Mouse (Mus musculus): ENCODE measurements around the gene Olfr585.
A peak's percentile ranks its signal among the peaks of the same experiment; 100 is the strongest.

The Olfr585 gene

DNA sequence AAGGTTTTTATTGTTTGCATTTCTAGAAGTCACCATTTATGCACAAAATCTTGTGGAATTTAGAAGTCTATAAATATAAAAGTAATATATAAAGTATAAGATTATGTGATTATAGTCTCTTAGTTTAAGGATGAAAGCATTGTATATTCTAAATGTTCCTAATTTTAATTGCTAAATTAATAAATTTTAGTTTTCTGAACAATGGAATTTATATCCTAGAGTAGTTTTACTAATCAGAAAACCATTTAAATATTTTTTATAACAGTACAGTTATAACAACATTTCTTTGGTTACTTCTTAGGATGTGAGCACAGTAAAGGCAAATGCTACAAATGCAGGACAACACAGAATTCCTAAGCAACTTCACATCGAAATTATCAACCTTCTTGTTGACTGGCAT lies at the start of gene Olfr585:
Olfr585 (plus strand) TSS at position 301 of the 400 bp plus-strand sequence.
- no peak for DNase-seq

DNA sequence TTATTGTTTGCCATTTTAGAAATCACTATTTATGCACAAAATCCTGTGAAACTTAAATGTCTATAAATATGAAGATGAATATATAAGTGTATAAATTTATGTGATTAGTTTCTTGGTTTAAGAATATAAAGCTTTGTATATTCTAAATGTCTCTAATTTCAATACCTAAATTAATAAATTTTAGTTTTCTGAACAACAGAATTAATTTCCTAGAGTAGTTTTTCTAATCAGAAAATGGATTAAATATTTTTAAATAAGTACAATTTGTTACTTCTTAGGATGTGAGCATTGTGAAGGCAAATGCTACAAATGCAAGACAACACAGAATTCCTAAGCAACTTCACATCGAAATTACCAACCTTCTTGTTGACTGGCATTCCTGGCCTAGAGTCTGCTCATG lies 46.5 kb upstream of the Olfr585 start, which contains the start of gene Olfr583:
Olfr583 (plus strand) TSS at position 301 of the 400 bp plus-strand sequence.
- DNase-seq, result no peak

DNA sequence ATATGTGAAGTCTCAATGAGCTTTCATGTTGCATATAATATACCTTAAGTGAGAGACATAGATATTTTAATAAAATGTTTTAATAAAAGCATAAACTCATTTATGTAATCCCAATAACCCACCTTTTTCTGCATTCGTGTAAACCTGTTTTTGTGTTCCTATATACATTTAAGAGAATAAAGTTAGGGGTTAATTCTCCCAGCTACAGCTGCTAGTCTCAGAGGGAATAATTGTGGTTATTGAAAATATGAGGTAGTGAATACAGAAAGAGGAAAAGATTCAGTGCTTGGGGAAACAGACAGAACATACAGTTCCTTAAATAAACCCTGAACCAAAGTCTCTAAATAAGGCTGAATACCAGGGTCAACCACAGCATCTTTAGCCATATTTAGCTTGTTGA lies 15.9 kb upstream of the Olfr585 start, which contains the start of gene Olfr584:
Olfr584 (plus strand) TSS at position 301 of the 400 bp plus-strand sequence.
- no peak for DNase-seq

GRCm38 (mm10) chr7:103119406-103119805 lies 21.9 kb downstream of the Olfr585 start:
- DNase-seq, result peak; percentile 5

DNA sequence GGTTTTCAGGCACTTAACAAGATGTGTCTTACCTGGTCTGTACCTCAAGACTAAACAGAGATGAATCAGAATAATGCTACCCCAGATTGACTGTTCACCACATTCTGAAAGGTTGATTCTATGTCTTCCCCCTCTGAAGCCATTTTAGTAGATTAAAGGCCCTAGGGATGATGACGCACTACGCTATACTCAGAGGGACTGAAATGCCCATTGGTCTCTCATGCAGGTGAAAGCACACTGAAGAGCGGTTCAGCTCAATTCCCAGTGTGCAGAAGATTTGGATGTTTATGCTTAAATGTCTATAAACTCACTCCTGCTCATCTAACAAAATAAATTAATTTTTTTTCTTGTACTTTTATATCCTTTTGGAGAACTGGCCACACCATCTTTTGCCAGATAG lies 28.0 kb downstream of the Olfr585 start, which contains the start of gene Olfr586:
Olfr586 (minus strand) TSS at position 101 of the 400 bp plus-strand sequence.
- DNase-seq, result no peak

GRCm38 (mm10) chr7:103140579-103140978 lies 43.1 kb downstream of the Olfr585 start, which contains the start of gene Olfr588-ps1:
Olfr588-ps1 (plus strand) TSS chr7:103140879.
- no peak for DNase-seq
